Mouse (Mus musculus) spleen, postnatal 10 days (tissue): ENCODE results near the gene Plk3.
A peak's percentile ranks its signal among the peaks of the same experiment; 100 is the strongest.
"Not testable (repeated sequence)": the region's sequence is repeated elsewhere in the genome, so short reads cannot be mapped to it uniquely, and the experiment has no call there.

Source experiments
- DNase-seq, 2 experiments: peaks; one replicate each; pipeline ENCODE4 v3.0.0; 2021 to 2022; ENCODE audit warnings: low spot score in 2 of 2

The Plk3 gene

DNA sequence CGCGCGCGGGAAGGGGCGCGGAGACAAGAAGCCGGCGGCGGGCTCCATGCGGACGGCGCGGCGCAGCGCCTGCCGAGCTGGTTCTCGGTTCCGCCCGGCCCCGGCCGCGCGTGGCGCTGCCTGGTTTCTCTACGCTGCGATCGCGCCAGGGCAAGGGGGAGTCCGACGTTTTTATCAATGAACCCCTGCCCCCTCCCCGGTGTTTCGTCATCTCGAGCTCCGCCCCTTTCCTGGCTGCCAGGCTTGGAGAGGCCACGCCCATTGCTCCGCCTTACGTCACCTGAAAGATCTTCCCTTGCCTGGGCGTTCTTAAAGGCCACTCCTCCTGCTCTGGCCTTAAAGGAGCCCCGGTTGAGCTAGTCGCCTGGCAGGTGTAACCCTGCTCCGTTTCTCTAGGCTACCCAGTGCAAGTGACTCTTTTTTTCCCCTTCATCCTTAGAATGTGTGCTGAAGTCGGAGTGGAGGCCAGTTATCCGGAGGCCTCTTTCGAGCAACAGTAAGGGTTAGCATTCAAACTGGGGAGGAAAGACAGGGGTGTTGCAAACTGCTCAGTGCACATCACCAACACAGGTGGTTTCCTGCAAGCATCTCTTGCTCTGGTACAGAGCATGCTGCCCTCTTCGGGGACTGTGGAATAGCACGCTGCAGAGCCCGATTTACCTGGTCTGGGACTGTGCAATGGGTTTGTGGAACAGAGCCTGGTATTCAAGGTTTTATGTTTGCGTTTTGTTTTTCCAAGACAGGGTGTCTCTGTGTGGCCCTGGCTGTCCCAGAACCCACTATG lies at the start of gene Plk3:
TSS of gene Plk3 (minus strand) at position 147 of the 784 bp plus-strand sequence.
- DNase-seq, result peak; percentile 95 to 97

DNA sequence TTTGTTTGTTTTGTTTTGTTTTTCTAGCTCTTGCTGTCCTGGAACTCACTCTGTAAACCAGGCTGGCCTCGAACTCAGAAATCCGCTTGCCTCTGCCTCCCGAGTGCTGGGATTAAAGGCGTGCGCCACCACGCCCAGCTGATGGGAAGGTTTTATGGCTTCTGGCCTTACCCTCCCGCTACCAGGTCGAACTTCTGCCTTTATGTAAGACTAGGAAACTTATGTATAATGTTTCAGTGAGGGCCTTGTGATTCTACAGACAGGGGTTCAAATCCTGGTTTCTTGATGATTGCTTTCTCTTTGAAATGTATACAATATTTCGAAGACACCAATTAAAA lies 49.0 kb upstream of the Plk3 start:
- DNase-seq, result not testable (repeated sequence)

DNA sequence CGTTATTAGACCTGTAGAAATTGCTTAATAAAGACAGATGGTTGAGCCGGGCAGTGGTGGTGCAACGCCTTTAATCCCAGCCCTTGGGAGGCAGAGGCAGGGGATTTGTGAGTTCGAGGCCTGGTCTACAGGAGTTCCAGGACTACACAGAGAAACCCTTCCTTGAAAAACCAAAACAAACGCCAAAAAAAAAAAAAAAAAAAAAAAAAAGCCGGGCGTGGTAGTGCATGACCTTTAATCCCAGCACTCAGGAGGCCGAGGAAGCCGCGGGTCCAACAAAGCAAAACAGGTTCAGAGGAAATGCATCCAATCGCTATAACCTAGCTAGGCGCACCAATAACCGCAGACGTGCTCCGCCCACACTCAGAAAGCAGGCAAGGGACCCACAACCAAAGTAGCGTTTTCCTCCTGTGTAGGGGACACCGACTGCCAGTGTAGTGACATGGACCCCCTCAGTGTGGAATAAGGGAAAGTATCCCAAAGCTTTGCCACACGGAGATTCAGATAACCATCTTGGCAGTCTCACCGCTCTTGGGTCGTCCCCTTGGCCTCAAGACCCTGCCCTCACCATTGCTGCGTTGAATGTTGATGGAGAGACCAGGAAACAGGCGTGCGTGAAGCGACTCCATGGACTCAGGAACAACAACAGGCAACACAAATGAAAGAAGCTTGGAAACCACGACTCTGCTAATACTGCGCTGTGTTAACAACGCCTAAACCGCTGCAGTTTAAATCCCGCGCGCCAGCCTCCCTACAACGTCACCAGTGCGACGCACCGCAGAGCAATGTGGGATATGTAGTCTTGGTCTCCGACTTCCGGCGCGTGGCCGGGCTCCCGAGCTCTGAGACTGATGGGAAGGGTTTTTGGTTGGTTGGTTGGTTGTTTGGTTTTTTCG lies 48.3 kb upstream of the Plk3 start, which contains the start of gene Kif2c:
TSS of gene Kif2c (minus strand) at position 777 of the 896 bp plus-strand sequence.
- DNase-seq, result peak; percentile 92 to 95

DNA sequence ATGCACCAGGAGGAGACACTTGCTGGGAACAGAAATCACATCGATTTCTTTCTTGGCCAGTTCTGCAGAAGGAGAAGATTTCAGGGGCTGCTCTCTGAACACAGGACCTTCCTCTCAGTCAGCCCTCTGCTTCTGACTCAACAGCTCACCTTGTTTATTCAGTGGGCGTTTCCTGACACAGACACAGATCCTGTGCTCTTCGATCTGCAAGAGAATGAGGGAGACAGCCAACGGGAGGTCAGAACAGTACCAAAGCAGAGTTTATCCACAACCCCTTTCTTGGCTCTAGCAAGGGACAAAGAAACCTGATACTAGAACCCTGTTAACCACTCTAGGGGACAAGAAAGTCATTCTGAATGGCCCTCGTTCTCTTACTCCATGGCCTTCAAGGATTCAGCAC lies 36.2 kb upstream of the Plk3 start:
- DNase-seq, result no peak

DNA sequence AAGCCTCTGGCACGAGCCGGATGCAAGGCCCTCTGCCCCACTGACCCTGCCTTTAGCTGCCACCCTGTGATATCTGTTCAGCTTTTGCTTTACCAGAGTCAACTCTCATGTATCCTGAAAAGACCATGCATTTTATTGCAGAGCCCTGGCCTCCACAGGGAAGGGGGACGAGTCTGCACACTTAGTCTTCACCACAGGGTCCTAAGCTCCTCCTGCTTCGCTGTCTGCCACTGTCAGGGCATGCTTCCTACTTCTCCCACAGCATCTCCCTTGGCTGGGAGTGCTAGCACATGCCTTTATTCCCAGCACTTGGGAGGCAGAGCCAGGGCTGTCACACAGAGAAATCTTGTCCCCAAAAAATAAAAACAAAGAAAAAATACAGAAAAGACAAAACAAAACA lies 27.4 kb upstream of the Plk3 start:
- DNase-seq, result no peak

DNA sequence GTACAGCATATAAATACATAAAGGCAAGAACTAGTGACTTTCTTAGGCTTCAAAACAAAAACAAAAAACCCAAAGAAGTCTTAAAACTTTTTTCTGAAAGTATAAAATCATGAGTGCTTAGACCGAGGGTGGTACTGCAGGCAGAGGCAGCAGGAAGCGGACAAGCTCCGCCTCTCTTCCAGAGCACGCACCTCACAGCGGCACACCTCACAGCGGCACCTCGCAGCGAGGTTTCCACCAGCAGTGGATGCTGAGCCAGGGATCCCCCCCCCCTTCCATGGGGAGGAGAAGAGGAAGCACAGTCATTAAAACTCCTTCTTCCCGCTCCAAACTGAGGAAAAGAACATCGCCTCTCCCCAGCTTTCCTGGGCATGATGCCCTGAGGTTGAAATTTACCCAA lies 25.9 kb upstream of the Plk3 start:
- no peak for DNase-seq

DNA sequence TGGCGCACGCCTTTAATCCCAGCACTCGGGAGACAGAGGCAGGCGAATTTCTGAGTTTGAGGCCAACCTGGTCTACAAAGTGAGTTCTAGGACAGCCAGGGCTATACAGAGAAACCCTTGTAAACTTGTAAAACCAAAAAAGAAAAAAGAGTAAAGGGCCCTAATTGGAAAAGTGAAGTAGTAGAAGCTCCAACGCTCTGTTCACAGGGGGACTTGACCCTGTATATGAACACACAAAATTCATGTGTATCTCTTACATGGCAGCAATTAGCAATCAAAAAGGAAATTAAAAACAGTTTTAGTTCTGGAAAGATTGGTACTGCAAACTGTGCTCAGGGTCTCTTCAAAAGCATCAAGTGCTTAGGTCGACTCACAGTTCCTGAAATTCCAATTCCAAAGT lies 22.6 kb upstream of the Plk3 start:
- no peak for DNase-seq

DNA sequence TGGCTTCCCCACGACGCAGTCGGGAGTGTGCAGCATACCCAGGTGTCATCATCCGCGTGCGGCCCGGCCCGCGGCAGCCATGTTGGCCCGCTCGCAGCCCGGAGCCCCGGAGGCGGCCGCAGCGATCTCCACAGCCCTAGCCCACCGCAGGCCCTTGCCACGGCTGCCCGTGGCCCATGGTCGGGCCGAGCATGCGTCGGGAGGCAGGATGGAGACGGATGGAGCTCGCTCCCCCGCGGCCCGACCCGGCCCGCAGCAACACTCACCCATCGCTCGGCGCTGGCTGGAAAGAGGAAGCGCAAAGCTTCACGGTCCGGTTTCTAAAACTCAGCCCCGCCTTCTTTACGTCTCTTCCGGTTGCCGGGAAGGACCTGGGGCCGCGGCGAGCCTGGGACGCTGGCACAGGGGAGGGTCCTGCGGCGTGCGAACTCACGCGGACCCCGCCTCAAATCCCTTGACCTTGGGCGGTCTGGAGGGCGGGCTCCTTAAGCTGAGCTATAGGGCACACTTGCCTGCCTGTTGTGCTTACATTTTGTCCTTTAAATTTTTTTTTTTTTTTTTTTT lies 22.1 kb upstream of the Plk3 start, which contains the start of gene Rps8:
TSS of gene Rps8 (minus strand) at position 452 of the 564 bp plus-strand sequence.
- DNase-seq, result peak; percentile 82 to 85

DNA sequence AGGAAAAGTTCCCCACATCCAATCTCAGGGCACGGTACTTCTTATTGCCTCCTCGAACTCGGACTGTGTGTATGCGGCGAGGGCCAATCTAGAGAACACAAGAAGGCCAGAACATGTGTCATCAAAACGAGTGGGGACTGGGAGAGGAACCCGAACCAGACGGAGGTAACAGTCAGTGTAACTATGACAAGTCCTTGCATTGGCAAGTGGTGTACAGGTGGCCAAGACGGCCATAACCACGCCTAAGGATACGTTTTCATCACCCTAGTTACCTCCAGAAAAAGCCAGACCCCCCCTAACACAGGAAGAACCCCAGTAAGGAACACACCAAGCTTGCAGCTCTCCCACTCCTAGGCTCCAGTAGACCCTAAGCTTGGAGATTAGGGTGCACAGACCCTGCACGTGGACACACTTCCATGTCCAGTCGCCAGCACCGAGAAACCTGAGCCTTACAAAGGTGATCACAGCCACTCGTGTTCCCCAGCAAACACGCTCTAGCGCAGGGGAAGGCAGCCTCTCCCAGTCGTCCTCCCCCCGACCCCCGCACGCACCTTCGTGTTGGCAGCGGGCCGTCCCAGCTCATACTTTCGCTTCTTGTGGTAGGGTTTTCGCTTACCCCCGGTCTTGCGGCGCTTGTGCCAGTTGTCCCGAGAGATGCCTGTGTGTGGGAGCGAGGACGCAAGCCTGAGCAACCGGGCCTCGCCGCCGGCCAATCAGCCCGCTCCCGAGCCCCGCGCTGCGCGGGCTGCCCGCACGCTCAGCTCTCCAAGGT lies 21.4 kb upstream of the Plk3 start:
- peak in 1 of 2 experiments; percentile 35 for DNase-seq

DNA sequence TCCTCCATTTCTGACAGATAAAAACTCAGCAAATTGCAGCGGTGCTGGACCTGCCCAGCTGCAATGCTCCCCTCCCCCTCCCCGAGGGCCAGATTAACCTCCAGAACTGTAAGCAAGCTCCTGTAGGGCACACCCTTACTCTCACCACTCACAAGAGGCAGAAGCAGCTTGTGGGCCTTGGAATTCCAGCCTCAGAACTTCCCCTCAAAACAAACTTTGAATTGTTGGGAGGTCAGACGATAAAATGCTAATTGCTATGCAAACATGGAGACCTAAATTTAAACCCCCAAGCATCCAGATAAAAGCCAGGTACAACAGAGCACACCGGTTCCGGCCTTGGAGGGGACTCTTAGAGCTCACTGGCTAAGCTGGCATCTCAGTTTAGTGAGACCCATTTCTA lies 19.0 kb upstream of the Plk3 start:
- peak in 1 of 2 experiments; percentile 19 for DNase-seq

DNA sequence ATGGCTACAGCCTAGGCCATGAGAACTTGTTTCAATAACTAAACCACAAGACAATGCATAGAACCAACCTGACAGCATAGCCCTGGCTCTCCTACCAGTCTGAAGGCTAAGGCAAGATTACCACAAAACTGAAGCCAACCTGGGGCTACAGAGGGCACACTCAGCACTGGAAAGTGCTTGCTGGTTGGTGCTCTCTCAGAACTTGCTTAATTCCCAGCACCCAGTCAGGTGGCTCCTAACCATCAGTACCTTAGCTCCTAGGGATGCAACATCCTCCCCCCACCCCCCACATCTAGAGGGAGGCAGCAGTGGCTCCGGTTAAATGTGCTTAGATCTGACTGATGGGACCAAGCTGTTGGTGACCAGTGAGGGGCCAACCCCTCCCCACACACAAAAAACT lies 17.7 kb upstream of the Plk3 start:
- DNase-seq, result no peak

DNA sequence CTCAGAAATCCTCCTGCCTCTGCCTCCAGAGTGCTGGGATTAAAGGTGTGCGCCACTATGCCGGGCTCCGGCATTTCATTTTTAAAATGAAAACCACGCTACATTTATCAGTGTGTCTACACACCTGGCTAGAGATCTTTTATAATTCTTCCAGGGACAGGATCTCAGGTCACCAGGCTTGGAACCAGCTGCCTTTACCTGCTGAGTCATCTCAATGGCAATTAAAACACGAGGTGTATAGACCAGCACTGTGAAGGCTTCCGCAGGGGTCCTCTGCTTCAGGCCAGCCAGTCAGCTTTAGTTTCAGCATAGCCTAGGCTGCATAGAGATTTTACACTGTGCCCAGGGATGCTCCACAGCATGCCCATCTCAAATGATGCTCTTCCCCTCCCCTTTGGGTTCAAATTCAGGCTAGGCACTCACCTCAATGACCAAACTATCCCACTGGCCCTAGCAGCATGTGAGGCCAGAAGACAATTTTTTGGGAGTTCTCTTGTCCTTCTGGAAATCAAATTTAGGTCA lies 16.5 kb upstream of the Plk3 start:
- no peak for DNase-seq

DNA sequence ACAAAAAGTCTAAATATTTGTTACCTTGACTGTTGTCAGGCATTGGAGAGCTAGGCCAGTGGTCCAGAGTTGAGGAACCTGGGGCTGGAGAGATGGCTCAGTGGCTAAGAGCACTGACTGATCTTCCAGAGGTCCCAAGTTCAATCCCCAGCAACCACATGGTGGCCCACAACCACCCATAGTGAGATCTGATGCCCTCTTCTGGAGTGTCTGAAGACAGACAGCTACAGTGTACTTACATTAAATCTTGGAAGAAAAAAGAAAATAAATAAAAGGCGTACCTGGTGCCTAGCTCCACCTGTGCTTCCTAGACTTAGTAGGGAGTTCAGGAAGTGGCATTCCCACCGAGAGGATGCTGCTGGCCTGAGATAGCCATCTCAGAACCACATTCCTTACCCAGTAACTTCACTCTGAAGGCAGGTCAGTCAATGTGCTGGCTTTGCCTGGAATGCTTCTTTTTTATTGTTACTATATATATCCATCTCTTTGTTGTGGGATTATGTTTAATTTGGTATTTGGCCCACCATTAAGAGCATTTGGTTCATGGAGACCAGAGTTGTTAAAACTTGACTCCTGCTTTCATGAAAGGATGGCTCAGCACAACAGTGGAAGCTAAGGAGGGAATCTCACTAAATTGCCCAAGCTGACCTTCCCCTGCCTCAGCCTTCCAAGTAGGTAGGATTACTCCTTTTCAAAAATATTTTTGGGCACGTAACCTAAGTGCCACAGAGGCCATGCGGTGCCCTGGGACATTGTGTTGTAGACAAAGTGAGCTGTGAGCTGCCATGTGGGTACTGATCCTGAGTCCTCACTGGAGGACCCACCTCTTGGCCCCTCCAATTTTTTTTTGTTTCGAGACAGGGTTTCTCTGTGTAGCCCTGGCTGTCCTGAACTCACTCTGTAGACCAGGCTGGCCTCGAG lies 15.8 kb upstream of the Plk3 start:
- DNase-seq, result no peak

DNA sequence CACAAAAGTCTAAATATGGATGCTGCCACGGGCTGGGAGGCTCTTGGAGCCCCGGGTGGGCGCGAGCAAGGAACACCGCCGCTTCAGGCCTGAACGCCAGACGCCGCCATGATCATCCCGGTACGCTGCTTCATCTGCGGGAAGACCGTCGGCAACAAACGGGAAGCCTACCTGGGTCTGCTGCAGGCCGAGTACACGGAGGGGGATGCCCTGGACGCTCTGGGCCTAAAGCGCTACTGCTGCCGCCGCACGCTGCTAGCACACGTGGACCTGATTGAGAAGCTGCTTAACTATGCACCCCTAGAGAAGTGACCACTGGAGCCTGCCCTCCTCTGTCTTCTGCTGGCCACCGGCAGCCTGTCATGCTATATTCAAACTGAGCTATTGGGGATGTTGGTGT lies 15.1 kb upstream of the Plk3 start:
- no peak for DNase-seq

DNA sequence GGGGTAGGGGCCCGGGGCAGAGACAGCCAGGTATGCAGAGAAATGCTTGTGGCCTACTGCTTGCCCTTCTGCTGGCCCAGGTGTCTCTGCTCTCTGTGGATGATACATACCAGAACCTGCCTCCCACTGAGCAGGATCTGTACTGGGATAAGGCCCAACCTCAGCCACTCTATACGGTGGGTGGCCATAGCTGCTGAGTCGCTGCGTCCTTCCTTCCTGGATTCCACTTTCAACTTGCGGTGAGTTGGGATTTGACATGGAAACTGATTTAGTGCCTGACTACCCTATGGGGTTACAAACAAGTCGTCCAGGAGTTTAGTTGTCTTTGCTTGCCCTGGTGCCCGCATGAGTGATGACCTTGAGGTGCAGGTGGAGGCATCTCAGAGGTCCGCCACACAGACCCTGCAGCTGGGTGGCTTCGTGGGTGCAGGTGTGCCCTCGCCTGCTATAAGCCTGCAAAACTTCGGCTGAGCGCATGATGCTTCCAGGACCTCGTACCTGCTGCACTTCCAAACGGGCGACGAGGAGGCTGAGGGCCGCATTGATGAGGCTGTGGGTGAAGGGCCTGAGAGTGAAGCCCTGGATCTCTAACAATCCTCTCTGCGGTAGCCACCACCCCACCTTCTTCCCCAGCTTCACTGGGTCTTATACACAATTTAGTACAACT lies 14.4 kb upstream of the Plk3 start:
- DNase-seq, result no peak

DNA sequence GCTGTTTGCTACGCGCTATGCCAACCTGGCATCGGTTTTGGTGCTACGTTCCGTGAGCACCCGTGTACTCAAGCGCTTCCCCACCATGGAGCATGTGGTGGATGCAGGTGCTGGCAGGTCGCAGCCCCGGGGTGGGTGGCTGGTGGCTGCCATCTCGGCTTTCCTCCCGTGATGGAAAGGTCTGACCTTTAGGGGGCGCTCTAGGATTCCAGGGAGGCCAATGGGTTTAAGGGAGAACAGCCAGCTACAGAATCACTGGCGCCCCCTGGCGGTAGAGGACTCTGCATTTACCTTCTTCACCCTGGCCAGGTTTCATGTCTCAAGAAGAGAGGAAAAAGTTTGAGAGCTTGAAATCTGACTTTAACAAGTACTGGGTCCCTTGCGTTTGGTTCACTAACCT lies 12.4 kb upstream of the Plk3 start:
- peak; percentile 87 to 97 for DNase-seq

DNA sequence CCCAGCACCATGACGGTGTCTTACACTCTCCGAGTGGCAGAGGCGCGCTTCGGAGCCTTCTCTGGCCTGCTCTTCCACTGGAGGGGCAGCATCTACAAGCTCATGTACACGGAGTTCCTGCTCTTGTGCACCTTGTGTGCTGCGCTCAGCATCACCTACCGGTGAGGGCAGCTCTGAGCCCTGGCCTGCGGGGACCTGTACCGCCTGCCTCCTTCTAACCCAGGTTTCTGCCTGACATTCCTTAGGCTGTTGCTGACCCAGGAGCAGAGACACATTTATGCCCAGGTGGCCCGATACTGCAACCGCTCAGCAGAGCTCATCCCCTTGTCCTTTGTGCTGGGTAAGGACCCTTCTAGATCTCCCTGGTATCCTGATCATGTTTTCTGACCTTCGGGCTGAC lies 11.5 kb upstream of the Plk3 start:
- DNase-seq, result no peak

DNA sequence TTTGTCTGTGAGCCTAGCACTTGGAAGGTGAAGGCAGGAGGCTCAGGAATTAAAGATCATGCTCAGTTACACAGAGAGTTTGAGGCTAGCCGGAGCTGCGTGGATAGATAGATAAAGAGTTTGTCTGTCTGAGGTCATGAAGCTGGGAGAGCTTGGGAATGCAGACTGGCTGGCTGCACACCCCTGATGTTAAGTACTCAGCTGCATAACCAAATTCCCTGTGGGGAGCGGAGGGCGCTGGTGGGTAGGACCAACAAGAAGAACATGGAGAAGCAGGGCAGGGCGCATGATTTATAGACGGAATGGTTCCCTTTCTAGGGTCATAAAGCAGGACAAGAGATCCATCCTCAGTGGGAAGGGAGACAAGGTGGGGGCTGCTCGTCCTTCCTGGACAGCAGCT lies 9.3 kb upstream of the Plk3 start:
- no peak for DNase-seq

DNA sequence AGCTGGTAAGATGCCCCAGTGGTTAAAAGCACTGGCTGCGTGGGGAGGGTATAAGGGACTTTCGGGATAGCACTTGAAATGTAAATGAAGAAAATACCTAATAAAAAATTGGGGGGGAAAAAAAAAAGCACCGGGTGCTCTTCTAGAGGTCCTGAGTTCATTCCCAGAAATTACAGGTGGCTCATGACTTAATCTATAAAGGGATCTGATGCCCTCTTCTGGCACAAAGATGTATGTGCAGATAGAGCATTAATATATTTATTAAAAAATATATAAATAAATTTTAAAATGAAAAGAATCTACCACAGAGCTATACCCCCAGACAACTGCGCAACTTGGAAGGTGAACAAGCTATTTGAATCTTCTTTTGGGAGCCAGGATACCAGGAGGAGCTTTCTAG lies 6.8 kb upstream of the Plk3 start:
- DNase-seq, result no peak

DNA sequence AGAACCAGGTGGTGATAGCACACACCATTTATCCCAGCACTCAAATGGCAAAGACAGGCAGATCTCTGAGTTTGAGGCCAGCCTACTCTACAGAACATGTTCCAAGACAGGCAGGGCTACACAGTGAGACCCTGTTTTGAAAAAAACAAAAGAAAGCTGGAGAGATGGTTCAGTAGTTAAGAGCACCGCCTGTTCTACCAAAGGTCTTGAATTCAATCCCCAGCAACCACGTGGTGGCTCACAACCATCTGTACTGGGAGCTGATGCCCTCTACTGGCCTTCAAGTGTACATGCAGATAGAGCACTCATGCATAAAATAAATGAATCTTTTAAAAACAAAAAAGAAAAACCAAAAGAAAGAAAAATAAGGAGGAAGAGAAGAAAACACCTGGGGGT lies 5.5 kb upstream of the Plk3 start:
- DNase-seq, result peak in 1 of 2 experiments; percentile 57
